Mouse (Mus musculus) effector memory CD4-positive, alpha-beta T cell, adult 7 months (primary cell): ENCODE measurements around the gene Pds5a. TPM values are rescaled to one million over a fixed set of nuclear protein-coding genes. Genes with fewer than 3 reads are reported as not detected.

Source experiments
- polyA plus RNA-seq: library from polyadenylated mRNA; unstranded; fragments of 100-300 nt; shearing (Covaris generic); gene quantifications from one replicate; pipeline ENCODE4 v1.2.1, GENCODE M21; 2017

The Pds5a gene
- 108 TPM for polyA plus RNA-seq

DNA sequence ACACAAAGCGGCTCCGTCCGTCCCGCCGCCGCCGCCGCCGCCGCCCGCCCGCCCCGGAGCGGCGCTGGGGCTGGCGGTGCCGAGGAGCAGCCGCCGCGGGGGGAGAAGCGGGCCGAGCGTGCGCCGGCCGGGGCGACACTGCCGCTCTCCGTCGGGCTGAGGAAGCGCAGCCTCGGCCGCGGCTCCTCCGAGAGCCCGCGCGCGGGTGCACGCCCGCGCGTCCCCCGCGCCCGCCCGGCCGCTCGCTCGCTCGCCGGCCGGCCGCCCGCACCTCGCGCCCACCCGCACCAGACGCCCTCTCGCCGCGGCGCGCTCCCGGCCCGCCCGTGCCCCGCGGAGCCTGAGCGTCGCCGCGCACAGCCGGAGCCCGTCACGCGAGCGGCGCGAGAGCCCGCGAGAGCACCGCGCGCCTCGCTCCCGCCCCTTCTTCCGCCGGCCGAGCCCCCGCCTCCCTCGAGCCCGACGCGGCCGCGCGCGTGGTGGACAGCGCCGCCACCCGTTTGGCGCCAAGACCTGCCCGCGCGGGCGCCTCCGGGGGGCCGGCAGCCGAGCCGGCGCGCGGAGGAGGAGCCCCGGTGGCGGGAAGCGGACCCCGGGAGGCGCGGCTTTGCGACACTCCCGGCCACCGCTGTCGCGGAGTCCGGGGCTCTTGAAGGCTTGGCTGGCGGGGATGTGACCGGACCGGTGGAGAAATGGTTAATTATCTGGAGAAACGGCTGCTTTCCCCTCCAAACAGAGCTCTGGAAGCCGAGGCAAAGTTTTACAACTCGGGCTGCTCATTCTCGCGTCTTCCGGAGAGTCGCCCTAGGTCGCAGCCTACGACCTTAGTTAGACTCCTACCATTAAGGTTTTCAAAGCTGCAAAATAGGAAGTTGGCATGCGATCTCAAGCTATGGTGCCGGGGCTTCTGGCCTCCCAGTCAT lies at the start of gene Pds5a:
Gene Pds5a (minus strand): TSS at position 438 of the 923 bp plus-strand sequence.

Other genes with a start within 250 kb of the Pds5a start
- not detected for gene Gm43552, start 205.4 kb downstream of the Pds5a start, polyA plus RNA-seq
- gene Smim14, start 161.1 kb downstream of the Pds5a start, polyA plus RNA-seq = 121 TPM
- 115 TPM for gene Ube2k, start 161.0 kb downstream of the Pds5a start, polyA plus RNA-seq
- 9.5 TPM for gene N4bp2, start 65.2 kb upstream of the Pds5a start, polyA plus RNA-seq
- 176 TPM for gene Rhoh, start 162.9 kb upstream of the Pds5a start, polyA plus RNA-seq
- not detected for gene Chrna9, start 236.6 kb upstream of the Pds5a start, polyA plus RNA-seq